Mouse (Mus musculus): ENCODE data around the gene Mcub.

DNA sequence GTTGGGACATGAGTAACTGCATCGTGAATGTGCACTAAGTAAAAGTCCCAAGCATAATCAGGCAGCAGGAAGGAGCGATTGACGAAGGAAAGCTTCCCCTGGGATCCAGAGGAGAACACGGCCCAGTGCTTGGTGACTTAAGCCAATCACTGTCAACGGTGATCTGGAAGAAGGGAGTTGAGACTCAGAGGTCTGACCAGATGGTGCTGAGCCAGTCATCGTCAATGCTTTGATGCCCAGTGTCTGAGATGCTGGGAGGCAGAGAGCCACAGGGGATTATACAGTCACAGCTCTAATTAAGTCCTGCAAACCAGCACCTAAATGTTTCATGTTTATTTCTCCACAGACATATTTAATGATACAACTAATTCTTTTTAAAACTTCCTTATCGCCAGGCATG is 30.9 kb downstream of the Mcub start:
- TF ChIP-seq POLR2A (IDR thresholded peaks at IDR 0.05; ENCODE audit: control insufficient read depth, extremely low read depth, insufficient read depth, low read length, poor library complexity) (no peak), CTCF (IDR thresholded peaks at IDR 0.05; ENCODE audit: borderline replicate concordance, control insufficient read depth, extremely low read depth, insufficient read depth, low read length, poor library complexity) (no peak)

Data from thymus, adult 2 months (tissue).